Mouse (Mus musculus): ENCODE measurements around the gene Gm10295. TPM values are rescaled to one million over a fixed set of nuclear protein-coding genes. Genes with fewer than 3 reads are reported as not detected.

Gene Gm10295
- total RNA-seq, 2 experiments from 2014 or later, result not detected

GRCm38 (mm10) chr7:71355596-71355995, 4.3 kb upstream of the Gm10295 start:
- no peak for DNase-seq (ENCODE audit: low spot score in 2 of 2)

DNA sequence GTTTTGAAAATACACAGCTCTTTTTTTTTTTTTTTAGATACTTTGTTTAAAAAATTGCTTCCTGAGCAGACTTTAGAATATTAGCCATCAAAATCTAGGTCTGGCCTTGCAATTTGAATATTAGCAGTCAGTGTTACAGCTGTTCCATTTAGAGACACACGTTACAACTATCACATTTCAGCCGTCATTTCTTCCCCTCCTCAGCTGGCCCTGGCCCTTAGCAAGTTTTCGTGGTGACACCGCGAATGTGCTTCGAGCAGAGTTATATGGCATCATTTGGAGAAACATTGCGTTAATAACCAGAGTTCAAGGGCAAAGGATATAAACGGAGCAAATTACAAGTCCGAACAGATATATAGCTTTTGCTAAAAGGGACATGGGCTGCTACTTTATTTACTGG, 2.4 kb downstream of the Gm10295 start:
- no peak for DNase-seq (ENCODE audit: low spot score in 2 of 2)

DNA sequence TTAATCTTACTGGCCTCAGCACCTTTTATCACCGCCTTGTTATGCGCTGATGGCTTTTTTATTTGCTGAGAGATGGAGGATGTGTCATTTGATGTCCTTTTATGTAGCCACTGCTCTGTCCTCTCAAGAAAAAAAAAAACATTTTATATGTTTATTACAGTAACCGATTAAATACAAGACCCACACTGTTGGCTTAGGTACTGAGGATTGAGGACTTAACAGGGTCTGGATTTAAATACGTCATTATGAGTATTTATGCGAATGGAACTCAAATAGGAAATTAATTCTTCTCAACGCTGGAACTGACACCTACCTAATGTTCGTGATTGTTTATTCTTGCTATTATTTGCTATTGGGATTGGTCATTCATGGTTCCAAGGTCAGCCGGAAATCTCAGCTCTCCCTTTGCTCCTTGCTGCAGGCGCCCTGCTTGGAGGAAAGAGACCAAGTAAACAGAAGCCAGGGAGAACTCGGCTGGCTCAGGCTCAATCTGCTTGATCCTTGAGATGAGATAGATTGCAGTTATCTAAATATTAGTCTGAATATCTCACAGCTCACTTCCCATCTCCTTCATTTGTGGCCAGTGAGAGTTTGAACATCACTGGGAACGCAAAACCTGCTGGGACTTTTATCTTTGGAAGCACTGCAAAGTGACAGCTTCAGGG, 26.2 kb downstream of the Gm10295 start:
- no peak for DNase-seq (ENCODE audit: low spot score in 2 of 2)

DNA sequence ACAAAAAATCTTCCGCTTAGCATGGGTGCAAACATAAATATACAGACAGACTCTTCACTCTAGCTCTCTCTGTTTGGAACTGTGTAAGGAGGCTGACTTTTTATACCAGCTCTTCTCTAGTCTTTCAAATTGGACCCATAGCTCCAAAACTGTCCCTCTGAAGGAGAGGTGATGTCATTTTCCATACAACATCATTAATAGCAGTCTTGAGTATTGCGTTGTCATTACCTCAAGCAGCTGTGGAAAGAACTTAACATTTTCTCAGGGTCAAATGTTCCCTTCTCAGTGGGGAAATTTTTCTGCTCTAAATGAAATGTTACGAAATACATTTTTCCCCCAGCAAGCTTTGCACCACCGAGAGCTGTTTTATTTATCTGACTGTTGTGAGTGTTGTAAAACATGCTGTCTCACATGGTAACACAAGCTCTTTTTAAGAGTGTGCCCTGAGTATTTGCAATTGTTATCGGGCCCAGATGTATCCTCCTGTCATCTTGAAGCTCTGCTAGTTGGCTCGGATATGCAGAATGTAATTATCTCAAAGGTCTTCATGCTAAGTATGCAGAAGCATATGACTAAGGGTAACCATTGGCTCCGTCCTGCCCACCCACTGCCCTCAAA, 38.0 kb downstream of the Gm10295 start:
- no peak for DNase-seq (ENCODE audit: low spot score in 2 of 2)

DNA sequence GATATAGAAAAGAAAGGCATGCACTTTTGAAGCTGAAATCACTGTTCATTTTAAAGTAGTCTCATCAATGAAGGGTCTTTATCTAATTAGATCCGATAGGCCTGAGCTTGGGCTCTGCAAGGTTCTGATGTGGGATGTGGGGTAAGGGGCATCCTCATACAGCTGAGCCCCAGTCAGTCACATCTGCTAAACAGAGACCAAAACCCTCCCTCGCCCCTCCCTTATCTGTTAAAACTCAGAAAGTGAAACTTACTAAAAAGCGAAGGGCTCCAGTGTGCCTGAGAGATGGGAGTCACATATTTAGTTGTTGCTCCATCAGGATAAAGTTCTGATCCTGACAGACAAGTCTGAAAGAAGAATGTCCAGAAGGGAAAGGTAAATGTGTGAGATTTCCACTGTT, 38.9 kb downstream of the Gm10295 start:
- no peak for DNase-seq (ENCODE audit: low spot score in 2 of 2)

DNA sequence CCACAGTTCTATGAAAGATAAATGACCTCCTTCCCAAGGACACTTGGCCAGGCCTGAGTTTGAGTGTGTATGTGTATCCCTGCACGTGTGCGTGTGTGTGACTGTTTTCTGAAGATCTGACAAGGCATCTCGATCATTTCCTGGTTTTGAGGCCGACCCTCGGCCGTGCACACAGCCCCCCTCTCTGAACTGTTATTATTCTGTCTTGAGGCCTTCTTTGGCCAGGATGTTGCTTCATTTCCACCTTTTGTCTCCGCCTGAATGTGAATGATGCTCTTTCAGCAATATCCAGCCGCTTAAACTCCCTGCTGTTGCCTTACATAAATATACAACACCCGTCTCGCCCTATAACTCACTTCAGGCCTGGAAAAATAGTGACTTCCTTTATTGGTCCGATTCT, 39.9 kb downstream of the Gm10295 start:
- no peak for DNase-seq (ENCODE audit: low spot score in 2 of 2)

- DNase-seq (ENCODE audit: low spot score in 2 of 2), result no peak
Observed at GRCm38 (mm10) chr7:71308051-71308450, 43.2 kb downstream of the Gm10295 start.

DNA sequence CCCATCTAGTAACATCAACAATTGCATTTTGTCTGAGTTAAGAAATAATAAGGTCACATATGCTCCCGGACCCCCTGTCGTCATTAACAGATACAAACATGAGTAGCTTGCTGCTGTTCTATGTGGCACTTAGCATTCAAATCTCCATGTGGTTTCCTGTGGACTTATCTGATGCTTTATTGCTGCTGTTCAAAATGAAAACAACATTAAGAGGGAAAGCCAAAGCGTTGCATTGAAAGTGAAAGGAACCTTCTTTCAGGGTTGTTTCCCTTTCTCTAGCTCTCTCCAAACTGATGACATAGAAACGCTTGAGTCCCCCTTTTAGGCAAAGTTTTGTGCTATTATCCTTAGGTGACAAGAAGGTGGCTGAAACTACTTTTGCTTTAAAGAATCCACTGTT, 48.6 kb downstream of the Gm10295 start:
- DNase-seq (ENCODE audit: low spot score in 2 of 2), result no peak
